Mouse (Mus musculus) monocyte, adult 5-6 weeks (primary cell): ENCODE data around the gene Cryba4. TPM values are rescaled to one million over a fixed set of nuclear protein-coding genes. Genes with fewer than 3 reads are reported as not detected.
A peak's percentile ranks its signal among the peaks of the same experiment; 100 is the strongest.

Source experiments
- ATAC-seq: fragments of 153-309, 156-312 bp; replicated peaks from 2 replicates; pipeline ENCODE4 v1.8.0; 2017; ENCODE audit warnings: mild to moderate bottlenecking; ENCODE audit not compliant: low TSS enrichment, insufficient number of reproducible peaks, severe bottlenecking, poor library complexity, low FRiP score
- total RNA-seq: library from RNA; stranded (forward); fragments of 200-1000, 200-491, 200-594 nt; gene quantifications from 3 replicates; pipeline ENCODE4 v1.2.3, GENCODE M21; 2017

The Cryba4 gene
- total RNA-seq, result 1.8 to 2.1 TPM in 2 of 3 replicates, not detected in the other

GRCm38 (mm10) chr5:112252400-112252799 lies at the start of gene Cryba4:
TSS of gene Cryba4 (minus strand) at chr5:112252518.
- ATAC-seq, result no peak

GRCm38 (mm10) chr5:112301694-112302093 lies 49.4 kb upstream of the Cryba4 start:
- ATAC-seq, result no peak

- no peak for ATAC-seq
Measured at GRCm38 (mm10) chr5:112300721-112301308, 48.5 kb upstream of the Cryba4 start.

GRCm38 (mm10) chr5:112300112-112300511 lies 47.8 kb upstream of the Cryba4 start:
- ATAC-seq, result no peak

GRCm38 (mm10) chr5:112299399-112299798 lies 47.1 kb upstream of the Cryba4 start:
- ATAC-seq, result peak; percentile 34

GRCm38 (mm10) chr5:112298226-112298988 lies 46.1 kb upstream of the Cryba4 start:
- ATAC-seq, result 0 out of 2 replicates have a peak, but pooled peaks have one; percentile 3

GRCm38 (mm10) chr5:112297257-112297656 lies 44.9 kb upstream of the Cryba4 start:
- ATAC-seq, result peak; percentile 45

GRCm38 (mm10) chr5:112296404-112297181 lies 44.3 kb upstream of the Cryba4 start:
- ATAC-seq, result no peak

GRCm38 (mm10) chr5:112295564-112295963 lies 43.2 kb upstream of the Cryba4 start:
- ATAC-seq, result no peak

- ATAC-seq, result no peak
Measured at GRCm38 (mm10) chr5:112295162-112295561, 42.8 kb upstream of the Cryba4 start.

GRCm38 (mm10) chr5:112294696-112295095 lies 42.4 kb upstream of the Cryba4 start:
- ATAC-seq, result no peak

GRCm38 (mm10) chr5:112293800-112294199 lies 41.5 kb upstream of the Cryba4 start:
- no peak for ATAC-seq

GRCm38 (mm10) chr5:112292343-112292980 lies 40.1 kb upstream of the Cryba4 start:
- no peak for ATAC-seq

- no peak for ATAC-seq
Measured at GRCm38 (mm10) chr5:112291866-112292265, 39.5 kb upstream of the Cryba4 start.

- ATAC-seq, result no peak
Measured at GRCm38 (mm10) chr5:112290536-112290880, 38.2 kb upstream of the Cryba4 start.

- ATAC-seq, result no peak
Measured at GRCm38 (mm10) chr5:112289819-112290535, 37.7 kb upstream of the Cryba4 start.

- ATAC-seq, result no peak
Measured at GRCm38 (mm10) chr5:112289236-112289635, 36.9 kb upstream of the Cryba4 start.
